Mouse (Mus musculus) kidney, adult 2 months (tissue): ENCODE data around the gene Afp. TPM values are rescaled to one million over a fixed set of nuclear protein-coding genes. Genes with fewer than 3 reads are reported as not detected.
A peak's percentile ranks its signal among the peaks of the same experiment; 100 is the strongest.

Experiments
- DNase-seq: peaks from one replicate; pipeline ENCODE4 v3.0.0; 2021
- H3K27ac ChIP-seq: fragments of 200-500 bp; 2 replicates; pipeline ENCODE4 v1.5.1; 2012; ENCODE audit warnings: low read depth, low read length, control low read depth, inconsistent platforms; ENCODE audit not compliant: insufficient read depth
- H3K27me3 ChIP-seq: fragments of 200-500 bp; replicated peaks from 2 replicates; pipeline ENCODE4 v1.6.1; 2012; ENCODE audit warnings: mild to moderate bottlenecking, moderate library complexity, low read length, inconsistent platforms; ENCODE audit not compliant: control insufficient read depth, insufficient read depth
- H3K36me3 ChIP-seq: fragments of 200-500 bp; 2 replicates; pipeline ENCODE4 v1.6.1; 2012; ENCODE audit warnings: mild to moderate bottlenecking, moderate library complexity, low read length, inconsistent platforms; ENCODE audit not compliant: control insufficient read depth, insufficient read depth
- H3K4me1 ChIP-seq: fragments of 200-500 bp; 2 replicates; pipeline ENCODE4 v1.6.1; 2011; ENCODE audit warnings: low read length; ENCODE audit not compliant: control insufficient read depth, insufficient read depth
- H3K4me3 ChIP-seq: fragments of 200-500 bp; 2 replicates; pipeline ENCODE4 v1.5.1; 2011; ENCODE audit warnings: mild to moderate bottlenecking, low read depth, low read length, control low read depth; ENCODE audit not compliant: insufficient read depth
- CTCF ChIP-seq: fragments of 200-500 bp; conservative IDR thresholded peaks from 2 replicates; pipeline ENCODE4 v1.5.1; 2011; ENCODE audit warnings: low read depth, mild to moderate bottlenecking, control low read depth, low read length, moderate library complexity, mixed read lengths; ENCODE audit not compliant: insufficient read depth, insufficient read length
- POLR2A ChIP-seq: fragments of 200-500 bp; IDR thresholded peaks from one replicate; pipeline ENCODE4 v1.6.1; 2011; ENCODE audit warnings: low read depth, low read length, control low read depth
- WGBS: fragments of 180-500 bp; shearing (Covaris S2); methylation state at CpG from one replicate; pipeline ENCODE4 v1.1.7; 2018; 5-methylcytosine and 5-hydroxymethylcytosine counted together
- polyA plus RNA-seq: library from polyadenylated mRNA; depleted of rRNA; stranded (reverse); fragments of >200 nt; gene quantifications from 2 replicates; pipeline ENCODE4 v1.2.3, GENCODE M21; 2012; rRNA removed

The Afp gene
- polyA plus RNA-seq, 1 experiment = 0.78 TPM

DNA sequence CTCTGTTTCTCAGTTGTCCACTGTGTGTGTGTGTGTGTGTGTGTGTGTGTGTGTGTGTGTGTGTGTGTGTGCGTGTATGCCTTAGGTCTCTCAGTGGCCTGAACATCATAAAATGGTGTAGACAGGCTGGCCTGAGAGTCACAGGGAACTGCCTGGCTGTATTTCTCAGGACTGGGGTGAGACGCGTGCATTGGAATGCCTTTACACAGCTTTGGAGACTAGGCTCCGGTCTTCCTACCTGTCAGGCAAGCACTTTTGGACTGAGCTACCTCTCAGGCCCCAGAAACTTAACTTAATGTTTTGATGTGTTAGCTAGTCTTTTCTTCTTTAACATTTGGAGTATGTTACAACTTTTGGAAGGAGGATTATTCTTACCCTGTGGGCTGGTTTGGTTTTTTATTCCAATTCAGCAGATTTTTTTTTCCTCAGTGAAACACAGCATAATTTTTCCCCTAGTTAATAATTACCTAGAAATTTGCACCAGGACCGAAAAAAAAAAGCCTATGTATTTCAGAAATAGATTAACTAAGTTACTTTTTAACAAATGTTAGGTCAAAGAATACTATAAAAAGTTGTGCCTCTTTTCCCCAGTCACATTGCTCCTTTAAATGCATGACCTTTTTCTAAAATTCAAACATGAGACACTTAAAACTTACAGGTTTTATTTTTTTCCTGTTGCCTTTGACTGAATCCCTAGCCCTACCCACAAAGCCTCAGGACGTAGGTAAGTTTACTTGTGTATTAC, 28.0 kb downstream of the Afp start, which contains the start of gene Afm:
Gene Afm, plus strand, starts transcription at position 577 of the 745 bp plus-strand sequence.
- TF ChIP-seq POLR2A (no peak), CTCF (no peak)
- Histone ChIP-seq H3K4me1 (peaks cover 9% of the 10 kb centered on the region; the same call in 1 of the 2 replicates), H3K27me3 (no peaks in the 10 kb centered on the region), H3K27ac (peak within 1 kb of the TSS; percentile 88), H3K36me3 (no peaks in the 10 kb centered on the region), H3K4me3 (no peak within 1 kb of the TSS)
- DNase-seq = peak; percentile 74
- 23% methylated on average over 6 of the region's 6 CpGs for WGBS

DNA sequence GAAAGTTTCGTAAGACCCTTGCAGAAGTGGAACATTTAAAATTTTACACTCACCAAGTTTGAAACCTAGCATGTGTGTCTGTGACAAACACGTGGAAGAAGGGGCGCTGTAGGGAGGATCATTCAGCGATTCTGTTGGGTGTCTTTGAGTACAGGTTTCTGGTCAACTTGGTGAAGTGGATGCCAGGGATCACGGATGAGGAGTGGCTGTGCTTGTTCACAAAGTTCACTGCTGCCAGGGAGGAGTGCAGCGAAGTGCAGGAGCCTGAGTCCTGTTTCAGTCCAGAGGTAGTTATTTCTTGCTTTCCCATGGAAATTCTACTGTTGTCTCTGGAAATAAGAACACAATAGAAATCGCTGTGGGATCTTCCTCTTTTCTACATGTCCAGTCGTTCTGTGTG, 60.7 kb downstream of the Afp start:
- H3K27me3 ChIP-seq = no peaks in the 10 kb centered on the region
- no peaks in the 10 kb centered on the region for H3K4me1 ChIP-seq
- H3K4me3 ChIP-seq = no peak overlapping the region
- no peak overlapping the region for H3K27ac ChIP-seq
- DNase-seq = no peak
- TF ChIP-seq POLR2A (no peak), CTCF (no peak)
- WGBS = 89% methylated on average over 8 of the region's 8 CpGs
- H3K36me3 ChIP-seq = no peaks in the 10 kb centered on the region

DNA sequence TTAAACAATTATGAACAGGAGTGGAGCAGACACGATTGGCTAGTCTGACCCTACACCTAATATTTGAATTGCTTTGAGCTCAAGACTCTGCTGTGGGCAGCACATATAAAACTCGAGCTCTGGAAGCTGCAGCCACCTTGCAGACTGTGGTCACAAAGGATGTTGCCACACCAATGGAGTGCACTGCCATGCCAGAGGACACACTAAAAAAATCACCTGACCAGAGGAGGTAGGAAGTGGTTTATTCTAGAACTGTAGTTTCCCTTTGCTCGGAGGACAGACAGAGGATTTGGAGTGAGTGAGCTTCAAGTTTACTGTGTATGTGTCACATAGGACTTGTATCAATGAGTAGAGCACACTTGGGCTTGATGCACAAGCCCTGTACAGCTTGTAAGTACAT, 65.5 kb downstream of the Afp start:
- no peak for DNase-seq
- Histone ChIP-seq H3K4me1 (no peaks in the 10 kb centered on the region), H3K36me3 (no peaks in the 10 kb centered on the region), H3K27ac (no peak overlapping the region), H3K27me3 (no peaks in the 10 kb centered on the region), H3K4me3 (no peak overlapping the region)
- TF ChIP-seq POLR2A (no peak), CTCF (no peak)
- 79% methylated on average over 3 of the region's 3 CpGs for whole genome bisulfite sequencing

Other genes with a start within 250 kb of the Afp start
- gene Ankrd17, start 124.2 kb upstream of the Afp start, polyA plus RNA-seq = 27.1 and 27.9 TPM in 2 replicates
- gene Gm9958, start 123.5 kb upstream of the Afp start, polyA plus RNA-seq = 1.1 and 2.3 TPM in 2 replicates
- gene Alb, start 29.8 kb upstream of the Afp start, polyA plus RNA-seq = 10.7 and 10.8 TPM in 2 replicates
- gene Afm, start 28.2 kb downstream of the Afp start, polyA plus RNA-seq = 21.0 and 21.1 TPM in 2 replicates
- gene 5830473C10Rik, start 70.4 kb downstream of the Afp start, polyA plus RNA-seq = 1.2 and 1.3 TPM in 2 replicates
- gene Rassf6, start 149.9 kb downstream of the Afp start, polyA plus RNA-seq = 10.4 and 11.4 TPM in 2 replicates